Mouse (Mus musculus): ENCODE measurements around the gene Slc22a8. TPM values are rescaled to one million over a fixed set of nuclear protein-coding genes. Genes with fewer than 3 reads are reported as not detected.

The Slc22a8 gene
- not detected for polyA plus RNA-seq (2014; fragmentation: Illumina TruSeq; extraction: RNeasy Lipid Tissue Mini Kit (QIAGEN cat#74804))

GRCm38 (mm10) chr19:8590954-8591353, at the start of gene Slc22a8:
Slc22a8 (plus strand) TSS chr19:8591254.

GRCm38 (mm10) chr19:8617904-8618303, 26.9 kb downstream of the Slc22a8 start, which contains the start of gene Slc22a6:
Slc22a6 (plus strand) TSS chr19:8618039.

Other genes with a start within 250 kb of the Slc22a8 start
- gene Slc22a30, start 186.1 kb upstream of the Slc22a8 start, polyA plus RNA-seq (2014; fragmentation: Illumina TruSeq; extraction: RNeasy Lipid Tissue Mini Kit (QIAGEN cat#74804)), result not detected
- gene Slc22a6, start 26.8 kb downstream of the Slc22a8 start, polyA plus RNA-seq (2014; fragmentation: Illumina TruSeq; extraction: RNeasy Lipid Tissue Mini Kit (QIAGEN cat#74804)), result not detected
- not detected for gene Chrm1, start 72.5 kb downstream of the Slc22a8 start, polyA plus RNA-seq (2014; fragmentation: Illumina TruSeq; extraction: RNeasy Lipid Tissue Mini Kit (QIAGEN cat#74804))
- 233 TPM for gene Slc3a2, start 132.1 kb downstream of the Slc22a8 start, polyA plus RNA-seq (2014; fragmentation: Illumina TruSeq; extraction: RNeasy Lipid Tissue Mini Kit (QIAGEN cat#74804))
- 11.1 TPM for gene Wdr74, start 144.6 kb downstream of the Slc22a8 start, polyA plus RNA-seq (2014; fragmentation: Illumina TruSeq; extraction: RNeasy Lipid Tissue Mini Kit (QIAGEN cat#74804))
- gene 1700092M07Rik, start 149.5 kb downstream of the Slc22a8 start, polyA plus RNA-seq (2014; fragmentation: Illumina TruSeq; extraction: RNeasy Lipid Tissue Mini Kit (QIAGEN cat#74804)), result not detected
- 65.4 TPM for gene Stx5a, start 150.2 kb downstream of the Slc22a8 start, polyA plus RNA-seq (2014; fragmentation: Illumina TruSeq; extraction: RNeasy Lipid Tissue Mini Kit (QIAGEN cat#74804))
- 63.1 TPM for gene Nxf1, start 165.8 kb downstream of the Slc22a8 start, polyA plus RNA-seq (2014; fragmentation: Illumina TruSeq; extraction: RNeasy Lipid Tissue Mini Kit (QIAGEN cat#74804))
- 26.6 TPM for gene Tmem223, start 179.7 kb downstream of the Slc22a8 start, polyA plus RNA-seq (2014; fragmentation: Illumina TruSeq; extraction: RNeasy Lipid Tissue Mini Kit (QIAGEN cat#74804))
- 29.5 TPM for gene Tmem179b, start 183.2 kb downstream of the Slc22a8 start, polyA plus RNA-seq (2014; fragmentation: Illumina TruSeq; extraction: RNeasy Lipid Tissue Mini Kit (QIAGEN cat#74804))
- 1.2 TPM for gene Taf6l, start 195.2 kb downstream of the Slc22a8 start, polyA plus RNA-seq (2014; fragmentation: Illumina TruSeq; extraction: RNeasy Lipid Tissue Mini Kit (QIAGEN cat#74804))
- gene Polr2g, start 207.3 kb downstream of the Slc22a8 start, polyA plus RNA-seq (2014; fragmentation: Illumina TruSeq; extraction: RNeasy Lipid Tissue Mini Kit (QIAGEN cat#74804)), result 64.4 TPM
- not detected for gene Zbtb3, start 211.3 kb downstream of the Slc22a8 start, polyA plus RNA-seq (2014; fragmentation: Illumina TruSeq; extraction: RNeasy Lipid Tissue Mini Kit (QIAGEN cat#74804))
- 110 TPM for gene Ttc9c, start 228.1 kb downstream of the Slc22a8 start, polyA plus RNA-seq (2014; fragmentation: Illumina TruSeq; extraction: RNeasy Lipid Tissue Mini Kit (QIAGEN cat#74804))
- 169 TPM for gene Hnrnpul2, start 228.8 kb downstream of the Slc22a8 start, polyA plus RNA-seq (2014; fragmentation: Illumina TruSeq; extraction: RNeasy Lipid Tissue Mini Kit (QIAGEN cat#74804))
- gene AC129217.1, start 238.5 kb downstream of the Slc22a8 start, polyA plus RNA-seq (2014; fragmentation: Illumina TruSeq; extraction: RNeasy Lipid Tissue Mini Kit (QIAGEN cat#74804)), result 3.6 TPM
- gene Bscl2, start 246.2 kb downstream of the Slc22a8 start, polyA plus RNA-seq (2014; fragmentation: Illumina TruSeq; extraction: RNeasy Lipid Tissue Mini Kit (QIAGEN cat#74804)), result 25.1 TPM
- 0.57 TPM for gene Gng3, start 247.9 kb downstream of the Slc22a8 start, polyA plus RNA-seq (2014; fragmentation: Illumina TruSeq; extraction: RNeasy Lipid Tissue Mini Kit (QIAGEN cat#74804))

All from ovary, adult 10 weeks (tissue).